In genomic region chr6:99725971-99726561, GRCm38 (mm10) we compare ENCODE assay signal across 9 mouse cellular contexts. TPM values are rescaled to one million over a fixed set of nuclear protein-coding genes. Genes with fewer than 3 reads are reported as not detected.
DNase-seq lines count a peak whose midpoint lies in the region; ATAC-seq and TF ChIP-seq lines count a peak whose summit lies in the region.
"Had no signal": no experiment of that assay in that cellular context is flagged by ENCODE, and none has a peak within 500 bp of the region (broad histone marks: within the 10 kb centered on the region; RNA-seq: fewer than 3 reads in every experiment).

TSS of gene Prok2 (minus strand) at chr6:99726392.

- peak within 1 kb of the TSS; percentile 59 for H3K4me2 ChIP-seq in liver, embryonic 12.5 days

- H3K27me3 ChIP-seq in liver, embryonic 12.5 days (replicated peaks), result peaks cover 64% of the 10 kb centered on the region
- peaks cover 9% of the 10 kb centered on the region; the same call in 1 of the 2 replicates for H3K27me3 ChIP-seq in thymus, adult 2 months (ENCODE audit: control insufficient read depth, insufficient read depth, low read length)

- H3K9ac ChIP-seq in liver, embryonic 12.5 days, result no peak within 1 kb of the TSS

- H3K27ac ChIP-seq in left cerebral cortex, adult 2 months, result no peak within 1 kb of the TSS
- H3K27ac ChIP-seq in liver, embryonic 12.5 days, result no peak within 1 kb of the TSS
- H3K27ac ChIP-seq in thymus, adult 2 months (ENCODE audit: control insufficient read depth, insufficient read depth, low read length), result no peak within 1 kb of the TSS

- H3K9me3 ChIP-seq in liver, embryonic 12.5 days (replicated peaks), result no peaks in the 10 kb centered on the region

- peak within 1 kb of the TSS; percentile 53 for H3K4me3 ChIP-seq in left cerebral cortex, adult 2 months
- H3K4me3 ChIP-seq in liver, embryonic 12.5 days, result peak within 1 kb of the TSS; percentile 35
- H3K4me3 ChIP-seq in thymus, adult 2 months (ENCODE audit: control insufficient read depth, insufficient read depth, low read length), result no peak within 1 kb of the TSS

- no peaks in the 10 kb centered on the region for H3K4me1 ChIP-seq in liver, embryonic 12.5 days
- H3K4me1 ChIP-seq in thymus, adult 2 months (replicated peaks; ENCODE audit: control insufficient read depth, insufficient read depth, low read length), result no peaks in the 10 kb centered on the region

- TF ChIP-seq CTCF in left cerebral cortex, adult 2 months (IDR thresholded peaks at IDR 0.05), result no peak
- no peak for TF ChIP-seq CTCF in thymus, adult 2 months (IDR thresholded peaks at IDR 0.05; ENCODE audit: borderline replicate concordance, control insufficient read depth, extremely low read depth, insufficient read depth, low read length, poor library complexity)

- H3K36me3 ChIP-seq in liver, embryonic 12.5 days, result no peaks in the 10 kb centered on the region
- no peaks in the 10 kb centered on the region for H3K36me3 ChIP-seq in thymus, adult 2 months (ENCODE audit: control insufficient read depth, insufficient read depth, low read length)

- peak in 1 of 2 experiments; percentile 15 for DNase-seq in left cerebral cortex, adult 2 months (ENCODE audit: extremely low spot score in 1 of 2, low spot score in 2 of 2)
- no peak for DNase-seq in left cerebral cortex, postnatal 25 days (ENCODE audit: low spot score in 2 of 2)
- DNase-seq in embryo, embryonic 10 days (ENCODE audit: low spot score), result peak; percentile 26
- DNase-seq in forelimb bud, embryonic 11.5 days (ENCODE audit: low read depth, low spot score), result peak; percentile 30
- DNase-seq in retina, embryonic 14.5 days (ENCODE audit: low spot score), result peak; percentile 45
- DNase-seq in thymus, postnatal 0 days (ENCODE audit: low spot score), result no peak
- no peak for DNase-seq in thymus, adult 2 months

- intact Hi-C loops in left cerebral cortex, adult 2 months (cut with DNase I), result no loop called here
- intact Hi-C loops in left cerebral cortex, postnatal 25 days (cut with DNase I), result no loop called here

- WGBS in liver, embryonic 12.5 days (ENCODE audit: insufficient replicate concordance), result under 1% methylated on average over 61 of the region's 61 CpGs
- WGBS in thymus, adult 2 months, result 2% methylated on average over 58 of the region's 61 CpGs

- no peak for ATAC-seq in liver, embryonic 12.5 days

- TF ChIP-seq POLR2A in thymus, adult 2 months (IDR thresholded peaks at IDR 0.05; ENCODE audit: control insufficient read depth, extremely low read depth, insufficient read depth, low read length, poor library complexity), result no peak

RNA-seq across cellular contexts. Expression of gene Prok2, which starts in this region (rescaled TPM):
- under 1 TPM; 0.63 to 0.96 TPM for total RNA-seq in left cerebral cortex, adult 2 months (2021)
- 1 to 10 TPM in 1 of 2 experiments, under 1 TPM in 1; 0.39 to 1.6 TPM for total RNA-seq in left cerebral cortex, postnatal 25 days (2021)
- polyA plus RNA-seq in liver, embryonic 12.5 days (2016; fragmentation: Nextera tagmentation; extraction: Ambion mirVana), result not detected in 2 replicates
- polyA plus RNA-seq in thymus, postnatal 0 days (2015; fragmentation: Nextera tagmentation; extraction: Ambion mirVana), result 0.18 and 0.28 TPM in 2 replicates
- 0.08 TPM in 1 of 2 replicates, not detected in the other for polyA plus RNA-seq in thymus, adult 2 months (2012; rRNA removed)
- total RNA-seq: liver, adult 2 months had no signal
- polyA plus RNA-seq: liver, adult 2 months had no signal

Comparison
In these comparisons a context has a peak if more than half of its experiments do, and no peak if none do; other contexts are left out.
1. DNase-seq: peak in embryo, embryonic 10 days (single experiment), forelimb bud, embryonic 11.5 days (single experiment) and retina, embryonic 14.5 days (single experiment); none in left cerebral cortex, postnatal 25 days (0 of 2), thymus, postnatal 0 days (single experiment) and thymus, adult 2 months (single experiment).